Mouse (Mus musculus) layer of hippocampus, adult 9-11 months (tissue): Measurements from ENCODE around the gene Sfswap.
A peak's percentile ranks its signal among the peaks of the same experiment; 100 is the strongest.
"Not testable (repeated sequence)": the region's sequence is repeated elsewhere in the genome, so short reads cannot be mapped to it uniquely, and the experiment has no call there.

Experiments used
- DNase-seq: peaks from one replicate; pipeline ENCODE4 v3.0.0; 2022

The Sfswap gene

GRCm38 (mm10) chr5:129500722-129501634, at the start of gene Sfswap:
TSS of gene Sfswap (plus strand) at chr5:129501221.
- DNase-seq, result peak; percentile 74

GRCm38 (mm10) chr5:129452561-129452960, 48.5 kb upstream of the Sfswap start:
- no peak for DNase-seq

- DNase-seq, result peak; percentile 72
Observed at GRCm38 (mm10) chr5:129454802-129455528, 46.1 kb upstream of the Sfswap start.

GRCm38 (mm10) chr5:129455529-129455896, 45.5 kb upstream of the Sfswap start:
- DNase-seq, result no peak

- DNase-seq, result no peak
Observed at GRCm38 (mm10) chr5:129456579-129457140, 44.4 kb upstream of the Sfswap start.

GRCm38 (mm10) chr5:129458109-129458508, 42.9 kb upstream of the Sfswap start:
- DNase-seq, result no peak

GRCm38 (mm10) chr5:129458541-129458940, 42.5 kb upstream of the Sfswap start:
- no peak for DNase-seq

GRCm38 (mm10) chr5:129460798-129461476, 40.1 kb upstream of the Sfswap start:
- DNase-seq, result no peak

GRCm38 (mm10) chr5:129463648-129464047, 37.4 kb upstream of the Sfswap start:
- not testable (repeated sequence) for DNase-seq

- DNase-seq, result peak; percentile 39
Observed at GRCm38 (mm10) chr5:129465788-129466187, 35.2 kb upstream of the Sfswap start.

- DNase-seq, result no peak
Observed at GRCm38 (mm10) chr5:129475532-129476045, 25.4 kb upstream of the Sfswap start.

GRCm38 (mm10) chr5:129489879-129490278, 11.1 kb upstream of the Sfswap start:
- DNase-seq, result no peak

- no peak for DNase-seq
Observed at GRCm38 (mm10) chr5:129501671-129502070, 650 bp downstream of the Sfswap start.

GRCm38 (mm10) chr5:129506886-129507285, 5.9 kb downstream of the Sfswap start:
- DNase-seq, result no peak

GRCm38 (mm10) chr5:129518180-129518579, 17.2 kb downstream of the Sfswap start:
- no peak for DNase-seq

GRCm38 (mm10) chr5:129518786-129519185, 17.8 kb downstream of the Sfswap start:
- no peak for DNase-seq

GRCm38 (mm10) chr5:129519591-129519990, 18.6 kb downstream of the Sfswap start:
- no peak for DNase-seq

GRCm38 (mm10) chr5:129521501-129521900, 20.5 kb downstream of the Sfswap start:
- DNase-seq, result no peak

- no peak for DNase-seq
Observed at GRCm38 (mm10) chr5:129521913-129522312, 20.9 kb downstream of the Sfswap start.

GRCm38 (mm10) chr5:129523166-129523565, 22.1 kb downstream of the Sfswap start:
- DNase-seq, result no peak

GRCm38 (mm10) chr5:129524751-129525150, 23.7 kb downstream of the Sfswap start:
- DNase-seq, result peak; percentile 68

- DNase-seq, result no peak
Observed at GRCm38 (mm10) chr5:129527162-129527561, 26.1 kb downstream of the Sfswap start.

GRCm38 (mm10) chr5:129529571-129529970, 28.6 kb downstream of the Sfswap start:
- no peak for DNase-seq
